Mouse (Mus musculus): ENCODE results near the gene Sec11a. TPM values are rescaled to one million over a fixed set of nuclear protein-coding genes. Genes with fewer than 3 reads are reported as not detected.

The Sec11a gene
- total RNA-seq, 2 experiments from 2014 or later = 30.9 to 37.2 TPM

- intact Hi-C loops (cut with DNase I; ENCODE audit: low total_unique reads) = no loop called here
- DNase-seq = no peak
These were observed 80.9 kb downstream of the Sec11a start for GRCm38 (mm10) chr7:80866514-80867147.

GRCm38 (mm10) chr7:80865521-80865920 is 82.1 kb downstream of the Sec11a start:
- intact Hi-C loops (cut with DNase I; ENCODE audit: low total_unique reads) = no loop called here
- no peak for DNase-seq

- intact Hi-C loops (cut with DNase I; ENCODE audit: low total_unique reads) = loop anchor here (5.0 kb wide), 1 partner anchor 292 kb away; no protein-coding TSS in a partner anchor
- no peak for DNase-seq
These were observed 82.7 kb downstream of the Sec11a start for GRCm38 (mm10) chr7:80864831-80865230.

- intact Hi-C loops (cut with DNase I; ENCODE audit: low total_unique reads) = loop anchor here (5.0 kb wide), 1 partner anchor 293 kb away; no protein-coding TSS in a partner anchor
- no peak for DNase-seq
These were observed 83.4 kb downstream of the Sec11a start for GRCm38 (mm10) chr7:80864151-80864550.

- intact Hi-C loops (cut with DNase I; ENCODE audit: low total_unique reads) = loop anchor here (5.0 kb wide), 1 partner anchor 294 kb away; no protein-coding TSS in a partner anchor
- no peak for DNase-seq
These were observed 84.1 kb downstream of the Sec11a start for GRCm38 (mm10) chr7:80863520-80863919.

- intact Hi-C loops (cut with DNase I; ENCODE audit: low total_unique reads) = loop anchor here (5.0 kb wide), 1 partner anchor 295 kb away; no protein-coding TSS in a partner anchor
- DNase-seq = no peak
These were observed 85.1 kb downstream of the Sec11a start for GRCm38 (mm10) chr7:80862475-80862874.

- DNase-seq = peak; percentile 85
- intact Hi-C loops (cut with DNase I; ENCODE audit: low total_unique reads) = loop anchor here (5.0 kb wide), 1 partner anchor 296 kb away; no protein-coding TSS in a partner anchor
These were observed 86.8 kb downstream of the Sec11a start, which contains the start of gene Zscan2 for GRCm38 (mm10) chr7:80860729-80861274. Zscan2 (plus strand) TSS chr7:80860920.

GRCm38 (mm10) chr7:80860227-80860626 is 87.4 kb downstream of the Sec11a start:
- peak; percentile 13 for DNase-seq
- intact Hi-C loops (cut with DNase I; ENCODE audit: low total_unique reads) = loop anchor here (5.0 kb wide), 1 partner anchor 297 kb away; no protein-coding TSS in a partner anchor

- peak; percentile 79 for DNase-seq
- intact Hi-C loops (cut with DNase I; ENCODE audit: low total_unique reads) = no loop called here
These were observed 90.4 kb downstream of the Sec11a start for GRCm38 (mm10) chr7:80857181-80857580.

- intact Hi-C loops (cut with DNase I; ENCODE audit: low total_unique reads) = no loop called here
- DNase-seq = no peak
These were observed 92.3 kb downstream of the Sec11a start for GRCm38 (mm10) chr7:80855316-80855715.

Other genes with a start within 250 kb of the Sec11a start
- gene Iqgap1, start 121.8 kb downstream of the Sec11a start, total RNA-seq (2021) = 10 to 100 TPM; 28.9 to 36.1 TPM
- gene Zscan2, start 86.9 kb downstream of the Sec11a start, total RNA-seq (2021) = 1 to 10 TPM; 1.5 to 2.8 TPM
- gene Wdr73, start 46.5 kb downstream of the Sec11a start, total RNA-seq (2021) = 1 to 10 TPM; 3.7 to 4.1 TPM
- gene Nmb, start 42.7 kb downstream of the Sec11a start, total RNA-seq (2021) = 1 to 10 TPM; 1.7 to 4.5 TPM
- gene Zfp592, start 45.9 kb upstream of the Sec11a start, total RNA-seq (2021) = 10 to 100 TPM; 11.5 to 13.7 TPM
- gene Alpk3, start 109.8 kb upstream of the Sec11a start, total RNA-seq (2021) = 100 to 1,000 TPM; 119 to 131 TPM
- gene Slc28a1, start 167.0 kb upstream of the Sec11a start, total RNA-seq (2021) = under 1 TPM; 0.43 to 0.66 TPM

Data from gastrocnemius, postnatal 14 days (tissue).